Mouse (Mus musculus): ENCODE measurements around the gene E030025P04Rik. TPM values are rescaled to one million over a fixed set of nuclear protein-coding genes. Genes with fewer than 3 reads are reported as not detected.

E030025P04Rik gene
- polyA plus RNA-seq (2015; fragmentation: Nextera tagmentation; extraction: Ambion mirVana): not detected in 2 replicates

DNA sequence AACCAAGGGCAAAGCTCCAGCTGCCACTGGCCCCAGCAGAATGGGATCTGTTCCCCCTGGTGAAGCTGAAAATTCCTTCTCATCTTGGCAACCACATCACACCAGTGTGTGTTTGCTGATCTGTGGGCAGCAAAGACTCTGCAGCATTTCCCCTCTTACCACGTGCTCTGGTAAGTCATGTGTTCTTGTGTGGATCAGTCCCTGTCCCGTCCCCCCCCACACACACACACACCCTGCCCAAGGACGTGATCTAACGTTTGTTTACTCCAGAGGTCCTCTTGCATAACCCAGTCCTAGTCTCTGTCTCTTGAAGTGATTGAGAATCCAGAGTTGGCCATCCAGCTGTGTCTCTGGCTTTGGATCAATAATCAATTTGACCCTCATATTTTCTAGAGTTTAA lies at the start of gene E030025P04Rik:
E030025P04Rik (minus strand) TSS at position 134 of the 400 bp plus-strand sequence.
- peak; percentile 27; the same call in 1 of the 2 replicates for ATAC-seq (ENCODE audit: low read depth)
- Histone ChIP-seq H3K27me3 (ENCODE audit: control insufficient read depth, insufficient read depth, low read depth, low read length) (no peaks in the 10 kb centered on the region), H3K36me3 (ENCODE audit: control insufficient read depth, insufficient read depth) (no peaks in the 10 kb centered on the region), H3K27ac (ENCODE audit: low read length) (no peak within 1 kb of the TSS), H3K9me3 (replicated peaks; ENCODE audit: control insufficient read depth, low read length) (no peaks in the 10 kb centered on the region), H3K4me1 (ENCODE audit: control insufficient read depth, low read depth, low read length) (no peaks in the 10 kb centered on the region), H3K9ac (ENCODE audit: low read depth, low read length) (no peak within 1 kb of the TSS), H3K4me2 (ENCODE audit: low read depth, low read length) (no peak within 1 kb of the TSS), H3K4me3 (ENCODE audit: low read depth, low read length) (no peak within 1 kb of the TSS)
- 28% methylated on average over 4 of the region's 4 CpGs for WGBS (ENCODE audit: insufficient replicate concordance)

DNA sequence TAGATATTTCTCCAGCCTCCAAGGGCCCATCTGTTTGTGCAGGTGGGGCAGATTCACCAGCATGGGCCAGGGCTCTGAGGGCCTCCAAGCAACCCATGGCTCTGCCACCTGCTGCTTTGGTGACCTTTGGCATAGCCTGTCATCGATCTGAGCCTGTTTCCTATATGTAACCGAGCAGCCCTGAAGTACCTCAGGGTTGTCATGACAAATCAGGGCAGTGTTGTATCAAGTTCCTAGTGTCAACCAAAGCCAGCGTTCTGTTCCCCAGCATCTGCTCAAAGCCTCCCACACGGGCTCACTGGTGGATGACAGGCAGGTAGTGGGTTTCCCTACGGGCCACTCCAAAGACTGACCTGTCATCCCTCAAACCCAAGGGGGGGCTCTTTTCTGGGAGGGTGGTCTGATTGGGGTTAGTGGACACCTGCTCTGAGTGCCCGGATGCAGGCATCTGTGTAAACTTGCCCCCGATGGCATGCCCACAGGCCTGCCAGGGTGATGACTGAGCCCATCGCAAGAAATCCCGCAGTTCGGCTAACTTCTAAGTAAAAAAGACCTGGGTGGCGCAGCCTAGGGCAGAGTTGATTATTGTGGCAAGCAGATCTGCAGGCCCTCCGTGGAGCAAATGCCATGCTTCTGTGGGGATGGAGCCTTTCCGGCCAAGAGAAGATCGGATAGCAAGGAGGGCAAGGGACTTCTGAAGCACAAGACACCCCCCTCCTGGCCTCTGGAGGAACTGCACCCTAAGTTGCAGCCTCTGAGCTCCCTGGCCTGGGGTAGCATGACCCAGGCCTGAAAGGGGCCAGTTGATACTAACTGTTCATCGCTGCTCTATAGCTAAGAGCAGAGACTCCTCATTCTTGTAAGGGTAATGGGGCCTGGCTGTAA lies 48.7 kb upstream of the E030025P04Rik start:
- H3K4me2 ChIP-seq (ENCODE audit: low read depth, low read length): no peak overlapping the region
- H3K4me1 ChIP-seq (ENCODE audit: control insufficient read depth, low read depth, low read length): no peaks in the 10 kb centered on the region
- H3K27me3 ChIP-seq (ENCODE audit: control insufficient read depth, insufficient read depth, low read depth, low read length): no peaks in the 10 kb centered on the region
- H3K9me3 ChIP-seq (replicated peaks; ENCODE audit: control insufficient read depth, low read length): no peaks in the 10 kb centered on the region
- H3K27ac ChIP-seq (ENCODE audit: low read length): no peak overlapping the region
- 42% methylated on average over 15 of the region's 15 CpGs for WGBS (ENCODE audit: insufficient replicate concordance)
- no peak for ATAC-seq (ENCODE audit: low read depth)
- no peak overlapping the region for H3K9ac ChIP-seq (ENCODE audit: low read depth, low read length)
- H3K36me3 ChIP-seq (ENCODE audit: control insufficient read depth, insufficient read depth): no peaks in the 10 kb centered on the region
- H3K4me3 ChIP-seq (ENCODE audit: low read depth, low read length): no peak overlapping the region

DNA sequence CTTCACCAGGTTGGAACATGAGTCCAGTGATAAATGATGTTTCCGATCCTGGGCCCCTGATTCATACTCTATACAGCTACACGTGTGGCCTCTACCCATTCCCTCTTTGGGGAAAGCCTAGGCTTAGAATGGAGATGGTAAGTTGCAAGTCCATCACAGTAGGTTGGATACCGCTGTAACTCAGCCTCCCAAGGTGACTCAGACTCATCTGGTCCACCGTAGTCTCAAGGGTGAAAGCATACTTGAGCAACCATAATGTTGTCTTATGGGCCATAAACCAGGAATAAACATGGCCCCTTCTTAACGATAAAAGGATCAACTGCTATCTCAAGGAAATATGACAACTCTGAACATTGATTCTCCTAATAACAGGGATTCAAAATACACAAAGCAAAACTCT lies 44.1 kb upstream of the E030025P04Rik start:
- WGBS (ENCODE audit: insufficient replicate concordance): 66% methylated on average over 5 of the region's 5 CpGs
- Histone ChIP-seq H3K27ac (ENCODE audit: low read length) (no peak overlapping the region), H3K27me3 (ENCODE audit: control insufficient read depth, insufficient read depth, low read depth, low read length) (no peaks in the 10 kb centered on the region), H3K36me3 (ENCODE audit: control insufficient read depth, insufficient read depth) (no peaks in the 10 kb centered on the region), H3K4me1 (ENCODE audit: control insufficient read depth, low read depth, low read length) (no peaks in the 10 kb centered on the region), H3K4me2 (ENCODE audit: low read depth, low read length) (no peak overlapping the region), H3K9me3 (replicated peaks; ENCODE audit: control insufficient read depth, low read length) (no peaks in the 10 kb centered on the region), H3K4me3 (ENCODE audit: low read depth, low read length) (no peak overlapping the region), H3K9ac (ENCODE audit: low read depth, low read length) (no peak overlapping the region)
- ATAC-seq (ENCODE audit: low read depth): no peak

DNA sequence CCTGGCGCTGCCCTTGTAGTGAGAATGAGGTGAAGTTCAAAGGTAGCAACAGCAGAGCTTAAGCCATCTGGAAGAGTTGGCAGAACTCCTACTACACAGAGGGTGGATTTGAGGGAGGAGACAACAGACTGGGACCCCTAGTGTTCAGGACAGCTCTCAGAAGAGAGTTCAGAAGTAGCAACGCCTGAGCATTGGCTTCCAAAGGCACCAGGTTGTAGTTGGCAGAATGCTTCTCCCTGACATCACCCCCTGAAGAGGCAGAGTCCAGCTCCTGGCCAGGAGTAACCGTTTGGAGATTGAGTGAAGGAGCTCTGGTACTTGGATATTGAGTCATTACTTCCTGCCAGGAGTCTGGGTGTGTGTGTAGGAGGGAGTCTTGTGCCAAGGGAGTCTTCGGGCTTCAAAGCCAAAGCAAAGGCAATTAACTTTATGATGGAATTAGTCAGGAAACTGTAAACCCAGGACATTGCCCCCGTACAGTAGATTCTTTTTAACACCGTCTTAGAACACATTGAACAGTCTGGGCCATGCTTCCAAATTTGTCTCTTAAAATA lies 43.5 kb upstream of the E030025P04Rik start:
- H3K9ac ChIP-seq (ENCODE audit: low read depth, low read length): no peak overlapping the region
- H3K27me3 ChIP-seq (ENCODE audit: control insufficient read depth, insufficient read depth, low read depth, low read length): no peaks in the 10 kb centered on the region
- H3K36me3 ChIP-seq (ENCODE audit: control insufficient read depth, insufficient read depth): no peaks in the 10 kb centered on the region
- WGBS (ENCODE audit: insufficient replicate concordance): 43% methylated on average over 6 of the region's 6 CpGs
- no peak overlapping the region for H3K27ac ChIP-seq (ENCODE audit: low read length)
- no peak overlapping the region for H3K4me2 ChIP-seq (ENCODE audit: low read depth, low read length)
- H3K4me1 ChIP-seq (ENCODE audit: control insufficient read depth, low read depth, low read length): no peaks in the 10 kb centered on the region
- H3K4me3 ChIP-seq (ENCODE audit: low read depth, low read length): no peak overlapping the region
- ATAC-seq (ENCODE audit: low read depth): no peak
- H3K9me3 ChIP-seq (replicated peaks; ENCODE audit: control insufficient read depth, low read length): no peaks in the 10 kb centered on the region

DNA sequence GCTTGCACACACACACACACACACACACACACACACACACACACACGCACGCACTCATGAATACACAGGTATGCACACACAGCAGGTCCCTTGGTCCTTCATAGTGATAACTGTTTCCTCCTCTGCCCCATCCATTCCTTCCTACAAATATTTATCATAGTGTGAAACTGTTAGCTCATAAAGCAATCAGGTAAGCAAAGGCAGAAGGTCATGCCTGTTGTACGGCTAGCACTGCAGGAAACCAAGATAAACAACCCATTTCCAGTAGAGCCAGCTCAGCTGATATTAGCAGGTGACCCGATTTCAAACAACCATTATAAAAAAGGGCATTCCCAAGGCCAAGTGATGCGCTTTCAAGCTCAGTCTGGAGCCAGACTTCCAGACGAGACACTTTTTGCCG lies 36.9 kb upstream of the E030025P04Rik start:
- Histone ChIP-seq H3K9me3 (replicated peaks; ENCODE audit: control insufficient read depth, low read length) (no peaks in the 10 kb centered on the region), H3K9ac (ENCODE audit: low read depth, low read length) (no peak overlapping the region), H3K27me3 (ENCODE audit: control insufficient read depth, insufficient read depth, low read depth, low read length) (no peaks in the 10 kb centered on the region), H3K4me2 (ENCODE audit: low read depth, low read length) (no peak overlapping the region), H3K4me1 (ENCODE audit: control insufficient read depth, low read depth, low read length) (no peaks in the 10 kb centered on the region), H3K36me3 (ENCODE audit: control insufficient read depth, insufficient read depth) (no peaks in the 10 kb centered on the region), H3K27ac (ENCODE audit: low read length) (no peak overlapping the region), H3K4me3 (ENCODE audit: low read depth, low read length) (no peak overlapping the region)
- WGBS (ENCODE audit: insufficient replicate concordance): 56% methylated on average over 7 of the region's 7 CpGs
- no peak for ATAC-seq (ENCODE audit: low read depth)

DNA sequence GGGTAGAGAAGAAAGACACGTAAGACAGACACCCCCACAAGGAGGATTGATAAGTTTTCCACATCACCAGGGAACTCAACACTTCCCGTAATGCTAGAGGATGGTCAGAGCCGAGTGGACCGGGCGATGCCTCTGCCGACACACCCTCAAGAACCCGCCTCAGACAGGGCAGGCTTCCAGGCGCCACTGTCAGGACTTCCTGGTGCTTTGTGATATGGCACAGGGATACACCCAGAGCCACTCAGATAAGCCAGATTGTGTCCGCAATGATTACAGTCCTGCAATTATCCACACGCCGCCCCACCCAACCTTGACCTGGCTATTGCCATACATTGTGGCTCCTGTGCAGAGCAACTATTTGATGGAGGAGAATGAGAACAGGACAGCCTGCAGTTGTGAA lies 36.1 kb upstream of the E030025P04Rik start:
- H3K9me3 ChIP-seq (replicated peaks; ENCODE audit: control insufficient read depth, low read length): no peaks in the 10 kb centered on the region
- H3K4me3 ChIP-seq (ENCODE audit: low read depth, low read length): no peak overlapping the region
- ATAC-seq (ENCODE audit: low read depth): no peak
- no peaks in the 10 kb centered on the region for H3K36me3 ChIP-seq (ENCODE audit: control insufficient read depth, insufficient read depth)
- H3K9ac ChIP-seq (ENCODE audit: low read depth, low read length): no peak overlapping the region
- no peak overlapping the region for H3K4me2 ChIP-seq (ENCODE audit: low read depth, low read length)
- no peaks in the 10 kb centered on the region for H3K27me3 ChIP-seq (ENCODE audit: control insufficient read depth, insufficient read depth, low read depth, low read length)
- H3K27ac ChIP-seq (ENCODE audit: low read length): no peak overlapping the region
- H3K4me1 ChIP-seq (ENCODE audit: control insufficient read depth, low read depth, low read length): no peaks in the 10 kb centered on the region
- 60% methylated on average over 11 of the region's 11 CpGs for WGBS (ENCODE audit: insufficient replicate concordance)

DNA sequence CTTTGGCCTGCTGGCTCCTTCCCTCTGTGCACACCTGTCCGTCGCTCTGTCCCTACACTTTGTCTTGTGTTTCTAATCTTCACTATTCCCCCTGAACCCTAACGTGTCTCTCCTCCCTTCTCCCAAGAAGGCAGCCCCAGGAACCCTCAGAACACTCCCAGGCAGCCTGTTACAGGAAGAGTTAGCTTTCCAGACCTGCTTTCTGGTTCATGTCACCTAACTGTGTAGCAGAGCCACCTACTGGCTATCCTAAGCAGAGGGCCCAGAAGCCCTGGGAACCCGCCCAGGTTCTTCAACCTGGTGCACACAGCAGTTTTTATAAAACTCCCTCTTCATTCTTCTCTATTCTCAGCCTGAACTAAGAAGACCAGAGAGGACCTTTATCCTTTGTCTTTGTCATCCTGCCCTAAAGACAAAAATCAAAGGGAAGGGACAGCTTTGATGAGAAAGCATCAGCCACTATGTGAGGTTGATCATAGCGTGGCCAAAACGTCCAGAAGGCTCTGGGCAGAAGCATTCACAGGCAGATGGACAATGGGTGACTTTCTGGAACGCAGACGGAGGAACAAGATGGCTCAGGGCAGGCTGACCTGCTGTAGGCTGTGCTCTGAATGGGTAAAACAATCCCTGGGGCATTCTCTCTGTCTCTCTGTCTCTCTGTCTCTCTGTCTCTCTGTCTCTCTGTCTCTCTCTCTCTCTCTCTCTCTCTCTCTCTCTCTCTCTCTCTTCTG lies 34.8 kb upstream of the E030025P04Rik start:
- no peak for ATAC-seq (ENCODE audit: low read depth)
- H3K4me1 ChIP-seq (ENCODE audit: control insufficient read depth, low read depth, low read length): no peaks in the 10 kb centered on the region
- no peak overlapping the region for H3K9ac ChIP-seq (ENCODE audit: low read depth, low read length)
- 43% methylated on average over 8 of the region's 8 CpGs for WGBS (ENCODE audit: insufficient replicate concordance)
- no peaks in the 10 kb centered on the region for H3K27me3 ChIP-seq (ENCODE audit: control insufficient read depth, insufficient read depth, low read depth, low read length)
- no peak overlapping the region for H3K27ac ChIP-seq (ENCODE audit: low read length)
- H3K4me3 ChIP-seq (ENCODE audit: low read depth, low read length): no peak overlapping the region
- H3K4me2 ChIP-seq (ENCODE audit: low read depth, low read length): no peak overlapping the region
- H3K9me3 ChIP-seq (replicated peaks; ENCODE audit: control insufficient read depth, low read length): no peaks in the 10 kb centered on the region
- H3K36me3 ChIP-seq (ENCODE audit: control insufficient read depth, insufficient read depth): no peaks in the 10 kb centered on the region

DNA sequence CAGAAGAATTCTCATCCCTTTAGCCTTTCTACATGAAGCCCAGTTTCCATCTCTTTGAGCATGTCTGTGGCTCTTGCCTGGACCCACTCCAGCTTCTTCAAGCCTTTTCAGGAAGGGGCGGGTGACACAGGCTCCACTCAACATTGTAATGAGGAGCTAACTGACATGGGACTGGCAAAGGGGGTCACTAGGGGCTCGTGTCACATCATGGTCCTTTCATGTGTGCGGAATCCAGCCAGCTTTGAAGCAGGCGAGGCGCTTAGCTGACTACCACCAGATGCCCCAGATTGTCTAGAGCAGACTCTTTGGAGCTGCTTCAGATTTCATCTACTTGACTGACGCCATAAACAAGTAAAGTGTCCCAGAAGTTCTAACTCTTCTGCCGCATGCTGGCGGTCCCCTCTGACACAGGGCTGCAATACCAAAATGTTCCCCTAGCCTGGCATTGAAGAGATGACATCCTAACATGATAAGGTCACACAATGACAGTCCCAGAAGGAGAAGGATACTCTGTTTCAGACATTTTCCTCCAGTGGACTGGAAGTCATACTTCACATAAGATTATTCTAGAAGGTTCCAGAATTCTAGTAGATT lies 31.3 kb upstream of the E030025P04Rik start:
- H3K27ac ChIP-seq (ENCODE audit: low read length): no peak overlapping the region
- H3K9me3 ChIP-seq (replicated peaks; ENCODE audit: control insufficient read depth, low read length): peaks cover 6% of the 10 kb centered on the region
- H3K36me3 ChIP-seq (ENCODE audit: control insufficient read depth, insufficient read depth): no peaks in the 10 kb centered on the region
- H3K27me3 ChIP-seq (ENCODE audit: control insufficient read depth, insufficient read depth, low read depth, low read length): no peaks in the 10 kb centered on the region
- no peak overlapping the region for H3K4me3 ChIP-seq (ENCODE audit: low read depth, low read length)
- WGBS (ENCODE audit: insufficient replicate concordance): 63% methylated on average over 8 of the region's 8 CpGs
- no peak overlapping the region for H3K4me2 ChIP-seq (ENCODE audit: low read depth, low read length)
- no peak overlapping the region for H3K9ac ChIP-seq (ENCODE audit: low read depth, low read length)
- H3K4me1 ChIP-seq (ENCODE audit: control insufficient read depth, low read depth, low read length): no peaks in the 10 kb centered on the region
- no peak for ATAC-seq (ENCODE audit: low read depth)
